Mouse (Mus musculus): Measurements from ENCODE around the gene Fam102a.

DNA sequence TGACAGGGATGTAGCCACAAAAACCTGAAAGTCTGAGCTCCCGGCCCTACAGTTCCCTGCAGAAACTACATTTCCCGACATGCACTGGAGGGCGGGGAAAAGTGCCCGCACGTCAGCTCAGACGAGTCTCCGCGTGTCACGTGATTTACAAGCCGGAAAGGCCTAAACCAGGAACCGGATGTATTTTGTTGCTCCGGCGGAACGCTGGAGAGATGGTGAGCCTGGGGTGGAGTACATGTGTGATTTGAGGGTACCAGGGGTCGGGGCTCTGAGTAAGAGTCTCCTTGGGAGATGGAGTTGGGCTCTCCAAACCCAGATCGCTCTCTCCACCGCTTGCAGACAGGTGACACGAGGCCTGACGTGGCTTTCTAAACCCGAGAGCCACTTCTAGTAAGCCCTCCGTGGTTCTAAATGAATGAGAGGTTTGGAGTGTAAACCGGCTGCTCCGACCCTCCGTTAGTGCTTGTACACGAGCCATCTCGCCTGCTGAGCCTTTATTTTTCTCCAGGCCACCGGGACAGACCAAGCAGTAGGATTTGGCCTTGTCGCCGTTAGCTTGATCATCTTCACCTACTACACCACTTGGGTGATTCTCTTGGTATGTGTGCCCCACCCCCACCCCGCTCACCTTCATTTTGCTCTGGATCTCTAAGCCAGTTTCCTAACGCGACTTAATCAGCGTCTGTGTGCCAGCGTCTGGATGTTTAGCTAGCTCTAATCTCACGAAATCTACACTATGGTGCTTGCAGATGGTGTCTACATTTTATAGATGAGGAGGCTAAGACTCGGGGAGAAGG, 35.8 kb downstream of the Fam102a start, which contains the start of gene Dpm2:
- TF ChIP-seq CTCF (IDR thresholded peaks at IDR 0.05; ENCODE audit: control insufficient read depth, insufficient read depth, insufficient replicate concordance, low read depth, low read length) (no peak), POLR2A (IDR thresholded peaks at IDR 0.05; ENCODE audit: control insufficient read depth, low read depth, low read length) (peak; percentile 63)

Measured in testis, adult 2 months (tissue).